Mouse (Mus musculus) MEL (cell line): ENCODE results near the gene Col4a2. TPM values are rescaled to one million over a fixed set of nuclear protein-coding genes. Genes with fewer than 3 reads are reported as not detected.

Source experiments
- DNase-seq: peaks from one replicate; pipeline ENCODE4 v3.0.0; 2011; ENCODE audit warnings: low read depth, low spot score
- H3K27ac ChIP-seq: 2 replicates; pipeline ENCODE4 v1.5.1; 2012; ENCODE audit warnings: low read depth, mild to moderate bottlenecking, control low read depth, low read length, moderate library complexity; ENCODE audit not compliant: control insufficient read depth
- H3K27me3 ChIP-seq, 2 experiments: fragments of 150-350 bp in 1 of 2; sonication (generic) in 1 of 2; 2 replicates each; pipeline ENCODE4 v1.6.1; 2012; ENCODE audit warnings: low read length in 2 of 2, mild to moderate bottlenecking in 2 of 2, improper control_type of control experiment in 1 of 2, moderate library complexity in 1 of 2; ENCODE audit not compliant: insufficient read depth in 2 of 2, control insufficient read depth in 1 of 2
- H3K36me3 ChIP-seq, 2 experiments: 2 replicates each; pipeline ENCODE4 v1.6.1; 2012 to 2014; ENCODE audit warnings: low read length in 2 of 2, improper control_type of control experiment in 1 of 2, inconsistent platforms in 1 of 2, mild to moderate bottlenecking in 1 of 2; ENCODE audit not compliant: insufficient read depth in 2 of 2, control insufficient read depth in 1 of 2
- H3K4me1 ChIP-seq, 2 experiments: fragments of 150-350 bp in 1 of 2; sonication (generic) in 1 of 2; 2 replicates each; pipeline ENCODE4 v1.6.1; 2012; ENCODE audit warnings: low read length in 2 of 2, improper control_type of control experiment in 1 of 2, mild to moderate bottlenecking in 1 of 2; ENCODE audit not compliant: insufficient read depth in 2 of 2, control insufficient read depth in 1 of 2
- H3K4me3 ChIP-seq, 2 experiments: fragments of 150-350 bp in 1 of 2; sonication (generic) in 1 of 2; 2 replicates each; pipeline ENCODE4 v1.5.1; 2012; ENCODE audit warnings: low read depth in 2 of 2, low read length in 2 of 2, mild to moderate bottlenecking in 2 of 2, moderate library complexity in 2 of 2, control low read depth in 1 of 2, improper control_type of control experiment in 1 of 2; ENCODE audit not compliant: control insufficient read depth in 1 of 2, insufficient read depth in 1 of 2
- H3K79me2 ChIP-seq: 2 replicates; pipeline ENCODE4 v1.6.1; 2012; ENCODE audit warnings: mild to moderate bottlenecking, low read length, moderate library complexity; ENCODE audit not compliant: control insufficient read depth, poor library complexity, insufficient read depth
- H3K9ac ChIP-seq: 2 replicates; pipeline ENCODE4 v1.6.1; 2012; ENCODE audit warnings: low read depth, mild to moderate bottlenecking, control low read depth, low read length, moderate library complexity; ENCODE audit not compliant: control insufficient read depth, poor library complexity, severe bottlenecking
- H3K9me3 ChIP-seq: fragments of 150-350 bp; sonication (generic); replicated peaks from 2 replicates; pipeline ENCODE4 v1.6.1; 2012; ENCODE audit warnings: mild to moderate bottlenecking, low read length, improper control_type of control experiment, moderate library complexity; ENCODE audit not compliant: insufficient read depth
- CTCF ChIP-seq, 3 experiments: IDR thresholded peaks in 2 of 3; conservative IDR thresholded peaks in 1 of 3; 2 replicates each; pipeline ENCODE4 v1.5.1; 2011 to 2012; ENCODE audit warnings: low read length in 3 of 3, low read depth in 2 of 3, mild to moderate bottlenecking in 2 of 3, improper control_type of control experiment in 1 of 3, inconsistent platforms in 1 of 3, mixed read lengths in 1 of 3, moderate library complexity in 1 of 3; ENCODE audit not compliant: control insufficient read depth in 1 of 3, insufficient read depth in 1 of 3, poor library complexity in 1 of 3, severe bottlenecking in 1 of 3
- E2F4 ChIP-seq: IDR thresholded peaks from 2 replicates; pipeline ENCODE4 v1.6.1; 2011; ENCODE audit warnings: low read depth, low read length, improper control_type of control experiment, borderline replicate concordance
- ETS1 ChIP-seq: IDR thresholded peaks from 2 replicates; pipeline ENCODE4 v1.6.1; 2012; ENCODE audit warnings: low read depth, mild to moderate bottlenecking, inconsistent platforms, low read length, improper control_type of control experiment, moderate library complexity
- GABPA ChIP-seq: IDR thresholded peaks from 2 replicates; pipeline ENCODE4 v1.6.1; 2012; ENCODE audit warnings: low read depth, mild to moderate bottlenecking, inconsistent platforms, low read length, improper control_type of control experiment, moderate library complexity
- GATA1 ChIP-seq: IDR thresholded peaks from 2 replicates; pipeline ENCODE4 v1.6.1; 2011; ENCODE audit warnings: low read depth, low read length, improper control_type of control experiment
- JUND ChIP-seq: IDR thresholded peaks from 2 replicates; pipeline ENCODE4 v1.6.1; 2011; ENCODE audit warnings: low read depth, mild to moderate bottlenecking, improper control_type of control experiment, low read length
- MAFK ChIP-seq: IDR thresholded peaks from 2 replicates; pipeline ENCODE4 v1.6.1; 2011; ENCODE audit warnings: low read depth, mild to moderate bottlenecking, low read length, improper control_type of control experiment, borderline replicate concordance
- MEF2A ChIP-seq: IDR thresholded peaks from 2 replicates; pipeline ENCODE4 v1.6.1; 2014; ENCODE audit warnings: low read depth, mild to moderate bottlenecking, inconsistent platforms, low read length, improper control_type of control experiment; ENCODE audit not compliant: poor library complexity, insufficient replicate concordance, severe bottlenecking; ENCODE audit errors: extremely low read depth
- MYB ChIP-seq: IDR thresholded peaks from 2 replicates; pipeline ENCODE4 v1.6.1; 2011; ENCODE audit warnings: mild to moderate bottlenecking, low read depth, low read length, improper control_type of control experiment
- NRF1 ChIP-seq: IDR thresholded peaks from 2 replicates; pipeline ENCODE4 v1.6.1; 2014; ENCODE audit warnings: low read depth, mild to moderate bottlenecking, inconsistent platforms, low read length, improper control_type of control experiment, moderate library complexity; ENCODE audit not compliant: poor library complexity, insufficient read depth, severe bottlenecking
- POLR2AphosphoS5 ChIP-seq: IDR thresholded peaks from 2 replicates; pipeline ENCODE4 v1.6.1; 2012; ENCODE audit warnings: low read depth, borderline replicate concordance, mild to moderate bottlenecking, inconsistent platforms, low read length, moderate library complexity, mixed read lengths
- RAD21 ChIP-seq: IDR thresholded peaks from 2 replicates; pipeline ENCODE4 v1.6.1; 2011; ENCODE audit warnings: mild to moderate bottlenecking, low read depth, low read length, improper control_type of control experiment
- SMC3 ChIP-seq: IDR thresholded peaks from 2 replicates; pipeline ENCODE4 v1.6.1; 2011; ENCODE audit warnings: low read depth, low read length, improper control_type of control experiment
- USF2 ChIP-seq, 2 experiments: IDR thresholded peaks; 2 replicates each; pipeline ENCODE4 v1.6.1; 2011 to 2012; ENCODE audit warnings: improper control_type of control experiment in 2 of 2, low read length in 2 of 2, borderline replicate concordance in 1 of 2, inconsistent platforms in 1 of 2, low read depth in 1 of 2, mild to moderate bottlenecking in 1 of 2; ENCODE audit not compliant: insufficient read depth in 1 of 2
- ZC3H11A ChIP-seq: IDR thresholded peaks from 2 replicates; pipeline ENCODE4 v1.6.1; 2012; ENCODE audit warnings: low read depth, mild to moderate bottlenecking, inconsistent platforms, low read length, improper control_type of control experiment
- ZNF384 ChIP-seq: IDR thresholded peaks from 2 replicates; pipeline ENCODE4 v1.6.1; 2012; ENCODE audit warnings: low read depth, mild to moderate bottlenecking, inconsistent platforms, low read length, improper control_type of control experiment
- polyA plus RNA-seq, 2 experiments: library from polyadenylated mRNA; stranded (reverse) in 1 of 2; unstranded in 1 of 2; fragments of >175 nt in 1 of 2; fragments of >200 nt in 1 of 2; gene quantifications; 2 replicates each; pipeline versions ENCODE4 v1.2.1 to v1.2.4; 2012; ENCODE audit warnings: low replicate concordance in 2 of 2, low read depth in 1 of 2; ENCODE audit not compliant: insufficient read length in 2 of 2, insufficient read depth in 1 of 2, missing spikeins in 1 of 2
- total RNA-seq: library from RNA; depleted of rRNA; stranded (reverse); fragments of 300-350 nt; gene quantifications from 2 replicates; pipeline ENCODE4 v1.2.3, GENCODE M21; 2012

Col4a2 gene
- total and polyA plus RNA-seq, 3 experiments, result 0.04 to 0.81 TPM; not detected in 1

GRCm38 (mm10) chr8:11482537-11482936 lies 169.9 kb downstream of the Col4a2 start:
- TF ChIP-seq NRF1 (no peak), ZNF384 (no peak), MYB (no peak), GATA1 (no peak), MEF2A (no peak), JUND (no peak), GABPA (no peak), POLR2AphosphoS5 (no peak), RAD21 (no peak), MAFK (no peak), ETS1 (no peak), E2F4 (no peak)
- TF ChIP-seq, all 39 proteins: peak for 0
- Histone ChIP-seq H3K27ac (no peak overlapping the region), H3K4me1 (peaks cover 0 to 12% of the 10 kb centered on the region in 2 experiments; a peak in 2 of 4 replicates), H3K79me2 (no peaks in the 10 kb centered on the region; the same call in 1 of the 2 replicates), H3K4me3 (no peak overlapping the region), H3K36me3 (peaks cover 0 to 5% of the 10 kb centered on the region in 2 experiments; a peak in 2 of 4 replicates), H3K9ac (no peak overlapping the region), H3K9me3 (no peaks in the 10 kb centered on the region), H3K27me3 (no peaks in the 10 kb centered on the region; a peak in 1 of 4 replicates)
- DNase-seq, result no peak

- H3K4me3 ChIP-seq, result no peak overlapping the region
- H3K9me3 ChIP-seq, result no peaks in the 10 kb centered on the region
- H3K27me3 ChIP-seq, result no peaks in the 10 kb centered on the region; a peak in 1 of 4 replicates
- H3K4me1 ChIP-seq, result peaks cover 0 to 12% of the 10 kb centered on the region in 2 experiments; a peak in 2 of 4 replicates
- no peak overlapping the region for H3K27ac ChIP-seq
- H3K36me3 ChIP-seq, result peaks cover 0 to 5% of the 10 kb centered on the region in 2 experiments; a peak in 2 of 4 replicates
- TF ChIP-seq ETS1, result no peak
- TF ChIP-seq ZNF384, result no peak
- TF ChIP-seq USF2 (IDR thresholded peaks at IDR 0.05; ENCODE audit: borderline replicate concordance in 1 of 2, insufficient read depth in 1 of 2, low read depth in 1 of 2, low read length in 2 of 2), result no peak
- peak; percentile 66 for TF ChIP-seq ZC3H11A
- TF ChIP-seq RAD21, result peak; percentile 83
- peak; percentile 82 for TF ChIP-seq SMC3
- peak; percentile 89 to 90 (median 90) for TF ChIP-seq CTCF (IDR thresholded peaks at IDR 0.05 in 2 of 3, conservative IDR thresholded peaks at IDR 0.05 in 1 of 3; ENCODE audit: control insufficient read depth in 1 of 3, insufficient read depth in 1 of 3, low read depth in 2 of 3, low read length in 3 of 3, poor library complexity in 1 of 3, severe bottlenecking in 1 of 3)
- DNase-seq, result peak; percentile 80
- no peaks in the 10 kb centered on the region for H3K79me2 ChIP-seq
- no peak overlapping the region for H3K9ac ChIP-seq
Measured at GRCm38 (mm10) chr8:11486142-11486541, 173.5 kb downstream of the Col4a2 start.
